Mouse (Mus musculus): ENCODE results near the gene Hist1h2ae. TPM values are rescaled to one million over a fixed set of nuclear protein-coding genes. Genes with fewer than 3 reads are reported as not detected.

Gene Hist1h2ae
- polyA plus RNA-seq (2017; shearing (Covaris generic)): 1.7 TPM

GRCm38 (mm10) chr13:23571022-23571503, at the start of gene Hist1h2ae, which contains the start of gene Hist1h2bg:
Hist1h2ae (minus strand) TSS chr13:23571220.
Hist1h2bg (plus strand) TSS chr13:23571396.

GRCm38 (mm10) chr13:23581408-23582218, 10.6 kb upstream of the Hist1h2ae start, which contains the start of gene Hist1h4d:
Hist1h4d (plus strand) TSS chr13:23581598.

GRCm38 (mm10) chr13:23575271-23575851, 4.3 kb upstream of the Hist1h2ae start, which contains the start of gene Hist1h3d:
Hist1h3d (plus strand) TSS chr13:23575763.

GRCm38 (mm10) chr13:23573898-23574524, 3.0 kb upstream of the Hist1h2ae start, which contains the start of the genes Hist1h2bf and Hist1h2ad:
Hist1h2bf (minus strand) TSS chr13:23574196.
Hist1h2ad (plus strand) TSS chr13:23574381.

GRCm38 (mm10) chr13:23561883-23562659, 8.9 kb downstream of the Hist1h2ae start, which contains the start of gene Hist1h3e:
Hist1h3e (minus strand) TSS chr13:23562369.

GRCm38 (mm10) chr13:23552962-23553361, 18.1 kb downstream of the Hist1h2ae start, which contains the start of gene Hist1h1d:
Hist1h1d (plus strand) TSS chr13:23553262.

GRCm38 (mm10) chr13:23551146-23551834, 19.7 kb downstream of the Hist1h2ae start, which contains the start of gene Hist1h4f:
Hist1h4f (minus strand) TSS chr13:23551648.

GRCm38 (mm10) chr13:23543965-23544786, 26.8 kb downstream of the Hist1h2ae start, which contains the start of gene Hist1h3f:
Hist1h3f (plus strand) TSS chr13:23544052.

GRCm38 (mm10) chr13:23542999-23543607, 27.9 kb downstream of the Hist1h2ae start, which contains the start of gene Hist1h2bh:
Hist1h2bh (minus strand) TSS chr13:23543392.

GRCm38 (mm10) chr13:23535137-23536075, 35.6 kb downstream of the Hist1h2ae start, which contains the start of gene Hist1h3g:
Hist1h3g (plus strand) TSS chr13:23535422.

GRCm38 (mm10) chr13:23533560-23534367, 37.3 kb downstream of the Hist1h2ae start, which contains the start of gene Hist1h2af:
Hist1h2af (plus strand) TSS chr13:23533906.

GRCm38 (mm10) chr13:23530901-23531875, 39.8 kb downstream of the Hist1h2ae start, which contains the start of gene Hist1h4h:
Hist1h4h (plus strand) TSS chr13:23531050.

